Mouse (Mus musculus) midbrain, embryonic 14.5 days (tissue): ENCODE data around the gene Arid5a. TPM values are rescaled to one million over a fixed set of nuclear protein-coding genes. Genes with fewer than 3 reads are reported as not detected.

Source experiments
- ATAC-seq: fragments of 200-750 bp; cut with Nextera tagmentation; 2 replicates; pipeline ENCODE4 v1.8.0; 2017; ENCODE audit warnings: moderate number of reproducible peaks, moderate library complexity; ENCODE audit not compliant: low FRiP score, low TSS enrichment
- DNase-seq: peaks from one replicate; pipeline ENCODE4 v3.0.0-alpha.2; 2015
- H3K27ac ChIP-seq: fragments of 300-500 bp; sonication (generic); replicated peaks from 2 replicates; pipeline ENCODE4 v1.5.1; 2014; ENCODE audit warnings: mild to moderate bottlenecking, low read depth, low read length, moderate library complexity
- H3K27me3 ChIP-seq: fragments of 300-500 bp; sonication (generic); 2 replicates; pipeline ENCODE4 v1.6.1; 2014; ENCODE audit warnings: low read length, control low read depth, mixed read lengths; ENCODE audit not compliant: control insufficient read depth, insufficient read depth
- H3K36me3 ChIP-seq: fragments of 300-500 bp; sonication (generic); 2 replicates; pipeline ENCODE4 v1.6.1; 2014; ENCODE audit warnings: low read length, control low read depth; ENCODE audit not compliant: control insufficient read depth, insufficient read depth
- H3K4me1 ChIP-seq: fragments of 300-500 bp; sonication (generic); 2 replicates; pipeline ENCODE4 v1.6.1; 2014; ENCODE audit warnings: mild to moderate bottlenecking, antibody characterized with exemption, low read length, control low read depth; ENCODE audit not compliant: control insufficient read depth, insufficient read depth
- H3K4me2 ChIP-seq: fragments of 300-500 bp; sonication (generic); 2 replicates; pipeline ENCODE4 v1.6.1; 2014; ENCODE audit warnings: mild to moderate bottlenecking, low read length, moderate library complexity
- H3K4me3 ChIP-seq: fragments of 300-500 bp; sonication (generic); replicated peaks from 2 replicates; pipeline ENCODE4 v1.5.1; 2014; ENCODE audit warnings: low read depth, low read length
- H3K9ac ChIP-seq: fragments of 300-500 bp; sonication (generic); replicated peaks from 2 replicates; pipeline ENCODE4 v1.6.1; 2014; ENCODE audit warnings: mild to moderate bottlenecking, low read length, moderate library complexity
- H3K9me3 ChIP-seq: fragments of 300-500 bp; sonication (generic); 2 replicates; pipeline ENCODE4 v1.6.1; 2016; ENCODE audit warnings: low read length, control low read depth, mixed read lengths; ENCODE audit not compliant: control insufficient read depth
- WGBS: fragments of 180-500 bp; shearing (Covaris S2); extraction: QIAGEN DNeasy Blood & Tissue Kit; methylation state at CpG from one replicate; pipeline ENCODE4 v1.1.7; 2014; 5-methylcytosine and 5-hydroxymethylcytosine counted together
- polyA plus RNA-seq: library from polyadenylated mRNA; unstranded; fragments of >200 nt; fragmentation: Nextera tagmentation; extraction: Ambion mirVana; gene quantifications from 2 replicates; pipeline ENCODE4 v1.2.1, GENCODE M21; 2014

The Arid5a gene
- polyA plus RNA-seq, 1 experiment from 2014 or later = 2.0 TPM

- no peak for ATAC-seq
- Histone ChIP-seq H3K9me3 (no peaks in the 10 kb centered on the region), H3K36me3 (peaks cover 15% of the 10 kb centered on the region; the same call in 1 of the 2 replicates), H3K27ac (no peak overlapping the region), H3K4me1 (no peaks in the 10 kb centered on the region), H3K4me2 (no peak overlapping the region), H3K9ac (no peak overlapping the region), H3K4me3 (no peak overlapping the region), H3K27me3 (no peaks in the 10 kb centered on the region)
- 95% methylated on average over 2 of the region's 2 CpGs for WGBS
- no peak for DNase-seq
Observed at GRCm38 (mm10) chr1:36325900-36326321, 18.4 kb downstream of the Arid5a start.

- H3K27ac ChIP-seq = no peak overlapping the region
- no peaks in the 10 kb centered on the region for H3K4me1 ChIP-seq
- no peak overlapping the region for H3K4me3 ChIP-seq
- no peak overlapping the region for H3K9ac ChIP-seq
- peaks cover 18% of the 10 kb centered on the region; the same call in 1 of the 2 replicates for H3K36me3 ChIP-seq
- no peaks in the 10 kb centered on the region for H3K27me3 ChIP-seq
- DNase-seq (no peak), ATAC-seq (no peak)
- H3K9me3 ChIP-seq = no peaks in the 10 kb centered on the region
- WGBS = 88% methylated on average over 2 of the region's 2 CpGs
- H3K4me2 ChIP-seq = no peak overlapping the region
Observed at GRCm38 (mm10) chr1:36326815-36327214, 19.3 kb downstream of the Arid5a start.

DNA sequence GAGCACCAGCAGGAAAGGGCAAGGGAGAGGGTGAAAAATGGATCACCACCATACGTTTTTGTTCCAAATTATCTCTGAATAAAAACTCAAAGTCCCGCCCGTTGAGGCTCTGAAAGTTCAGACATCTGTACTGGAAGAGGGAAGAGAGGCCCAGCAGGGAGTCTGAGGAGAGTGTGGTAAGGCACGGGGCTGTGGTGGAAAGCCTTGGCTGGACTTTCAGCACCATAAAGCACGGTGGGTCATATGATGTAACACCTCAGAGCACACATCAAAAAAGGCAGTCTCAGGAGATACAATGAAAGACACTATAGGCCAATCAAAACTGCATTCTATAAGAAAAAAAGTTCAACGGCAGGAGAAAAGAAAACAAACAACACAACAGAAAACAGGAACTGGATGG, 24.2 kb downstream of the Arid5a start:
- 84% methylated on average over 6 of the region's 6 CpGs for WGBS
- Histone ChIP-seq H3K27me3 (no peaks in the 10 kb centered on the region), H3K9me3 (no peaks in the 10 kb centered on the region), H3K4me3 (no peak overlapping the region), H3K36me3 (peaks cover 41% of the 10 kb centered on the region), H3K4me1 (no peaks in the 10 kb centered on the region), H3K4me2 (no peak overlapping the region), H3K9ac (no peak overlapping the region), H3K27ac (no peak overlapping the region)
- ATAC-seq (no peak), DNase-seq (no peak)

GRCm38 (mm10) chr1:36332955-36333887, 25.7 kb downstream of the Arid5a start:
- no peak overlapping the region for H3K27ac ChIP-seq
- WGBS = 88% methylated on average over 14 of the region's 14 CpGs
- H3K9ac ChIP-seq = no peak overlapping the region
- peaks cover 51% of the 10 kb centered on the region for H3K36me3 ChIP-seq
- no peak overlapping the region for H3K4me3 ChIP-seq
- H3K4me2 ChIP-seq = no peak overlapping the region
- ATAC-seq (no peak), DNase-seq (no peak)
- H3K4me1 ChIP-seq = no peaks in the 10 kb centered on the region
- no peaks in the 10 kb centered on the region for H3K27me3 ChIP-seq
- H3K9me3 ChIP-seq = no peaks in the 10 kb centered on the region

- Histone ChIP-seq H3K9ac (no peak overlapping the region), H3K4me1 (no peaks in the 10 kb centered on the region), H3K4me2 (no peak overlapping the region), H3K27ac (no peak overlapping the region), H3K4me3 (no peak overlapping the region), H3K9me3 (no peaks in the 10 kb centered on the region), H3K36me3 (peaks cover 100% of the 10 kb centered on the region), H3K27me3 (no peaks in the 10 kb centered on the region)
- 94% methylated on average over 6 of the region's 6 CpGs for WGBS
- DNase-seq (no peak), ATAC-seq (no peak)
Observed at GRCm38 (mm10) chr1:36342547-36342946, 35.0 kb downstream of the Arid5a start.

DNA sequence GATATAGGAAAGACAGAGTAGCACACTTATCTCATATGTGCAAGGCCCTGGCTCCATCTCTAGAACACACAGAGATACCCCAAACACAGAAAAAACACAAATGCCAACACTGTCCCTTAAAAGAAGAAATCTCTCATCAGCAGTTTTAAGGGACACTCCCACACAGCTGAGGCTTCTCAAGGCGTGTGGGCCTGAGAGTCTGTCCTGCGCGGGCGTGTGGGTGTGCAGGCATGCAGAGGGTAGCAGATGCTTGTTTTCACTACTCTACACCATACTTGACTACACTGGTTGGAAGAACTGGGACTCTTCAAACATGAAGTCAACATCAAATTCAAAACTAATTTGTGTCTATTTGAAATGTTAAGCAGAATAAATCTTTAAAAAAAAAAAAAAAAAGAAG, 44.8 kb downstream of the Arid5a start:
- no peak overlapping the region for H3K27ac ChIP-seq
- H3K9me3 ChIP-seq = no peaks in the 10 kb centered on the region
- no peak overlapping the region for H3K4me3 ChIP-seq
- no peaks in the 10 kb centered on the region for H3K27me3 ChIP-seq
- no peak overlapping the region for H3K9ac ChIP-seq
- H3K4me1 ChIP-seq = no peaks in the 10 kb centered on the region
- no peak for DNase-seq
- no peak for ATAC-seq
- WGBS = 92% methylated on average over 4 of the region's 4 CpGs
- H3K4me2 ChIP-seq = no peak overlapping the region
- H3K36me3 ChIP-seq = peaks cover 94% of the 10 kb centered on the region

- no peak for ATAC-seq
- peaks cover 76% of the 10 kb centered on the region for H3K36me3 ChIP-seq
- no peak overlapping the region for H3K27ac ChIP-seq
Observed at GRCm38 (mm10) chr1:36356955-36357695, 49.6 kb downstream of the Arid5a start.

GRCm38 (mm10) chr1:36367698-36368097, 60.2 kb downstream of the Arid5a start:
- peaks cover 11% of the 10 kb centered on the region for H3K4me1 ChIP-seq
- H3K27me3 ChIP-seq = no peaks in the 10 kb centered on the region
- H3K4me2 ChIP-seq = peak overlapping the region; percentile 78
- no peaks in the 10 kb centered on the region for H3K9me3 ChIP-seq
- peaks cover 25% of the 10 kb centered on the region for H3K36me3 ChIP-seq
- H3K9ac ChIP-seq = peak overlapping the region; percentile 86; the same call in 1 of the 2 replicates
- no peak for DNase-seq
- H3K27ac ChIP-seq = no peak overlapping the region
- H3K4me3 ChIP-seq = peak overlapping the region; percentile 77
- no peak for ATAC-seq
- 54% methylated on average over 12 of the region's 12 CpGs for WGBS

More at GRCm38 (mm10) chr1:36356955-36357695, 49.6 kb downstream of the Arid5a start:
- no peaks in the 10 kb centered on the region for H3K4me1 ChIP-seq
- H3K9ac ChIP-seq = no peak overlapping the region
- H3K4me2 ChIP-seq = no peak overlapping the region
- H3K9me3 ChIP-seq = no peaks in the 10 kb centered on the region
- no peak overlapping the region for H3K4me3 ChIP-seq
- 96% methylated on average over 5 of the region's 5 CpGs for WGBS
- no peak for DNase-seq
- no peaks in the 10 kb centered on the region for H3K27me3 ChIP-seq
